Mouse (Mus musculus): ENCODE data around the gene Zfp366. TPM values are rescaled to one million over a fixed set of nuclear protein-coding genes. Genes with fewer than 3 reads are reported as not detected.

The Zfp366 gene
- polyA plus RNA-seq, 2 experiments from 2014 or later, result 0.09 TPM; not detected in 1

Other genes starting within 250 kb of the Zfp366 start
- gene 1700024P04Rik, start 200.3 kb upstream of the Zfp366 start, polyA plus RNA-seq (2017; shearing (Covaris generic)), result not detected
- gene Ptcd2, start 159.9 kb downstream of the Zfp366 start, polyA plus RNA-seq (2017; shearing (Covaris generic)), result 10 to 100 TPM; 62.9 to 72.4 TPM
- gene Mrps27, start 160.0 kb downstream of the Zfp366 start, polyA plus RNA-seq (2017; shearing (Covaris generic)), result 10 to 100 TPM; 31.0 to 48.0 TPM

All from CD4-positive, CD25-positive, alpha-beta regulatory T cell, adult 4 months (primary cell).